Mouse (Mus musculus) forelimb bud, embryonic 11.5 days (tissue): Measurements from ENCODE around the gene 2610028H24Rik.

Experiments
- DNase-seq: peaks from one replicate; pipeline ENCODE4 v3.0.0-alpha.2; 2012; ENCODE audit warnings: low read depth, low spot score

Gene 2610028H24Rik

DNA sequence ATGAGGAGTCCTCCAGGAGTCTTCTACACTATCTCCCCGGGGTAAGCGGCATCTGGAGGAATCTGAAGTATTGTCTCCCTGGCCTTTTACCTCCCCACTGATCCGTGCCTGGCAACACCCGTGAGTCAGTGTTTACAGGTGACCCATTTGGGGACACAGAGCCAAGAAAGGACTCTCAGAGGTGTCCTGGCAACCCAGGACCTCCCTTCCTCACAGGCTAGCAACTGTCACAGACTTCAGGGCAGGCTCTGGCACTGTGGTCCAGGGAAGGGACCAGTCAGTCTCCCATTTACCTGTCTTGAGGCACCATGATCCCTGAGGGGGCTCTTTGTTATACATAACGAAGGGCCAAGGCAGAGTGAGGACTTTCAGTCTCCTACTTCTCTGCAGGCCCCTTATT, at the start of gene 2610028H24Rik:
Gene 2610028H24Rik, plus strand, starts transcription at position 231 of the 400 bp plus-strand sequence.
- no peak for DNase-seq

GRCm38 (mm10) chr10:76408520-76408919, 40.4 kb upstream of the 2610028H24Rik start:
- no peak for DNase-seq

GRCm38 (mm10) chr10:76416811-76417210, 32.1 kb upstream of the 2610028H24Rik start:
- no peak for DNase-seq

DNA sequence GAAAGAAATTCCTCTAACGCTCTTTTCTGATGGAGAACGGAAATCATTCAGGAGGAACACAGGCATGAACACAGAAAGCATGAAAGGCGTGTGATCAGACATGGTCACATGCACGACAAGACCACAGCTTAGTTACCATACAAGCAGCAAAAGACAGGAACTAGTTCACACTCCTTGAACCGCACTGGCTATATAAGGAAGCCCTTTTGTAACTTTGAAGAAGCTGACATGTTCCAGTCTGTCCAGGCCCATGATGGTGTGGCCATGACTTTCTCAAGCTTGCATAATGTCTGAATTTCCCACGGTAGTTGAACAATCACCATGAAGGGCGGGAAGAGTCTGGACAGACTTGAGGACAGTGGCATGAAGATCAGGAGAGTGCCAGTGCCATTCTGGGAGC, 23.2 kb upstream of the 2610028H24Rik start:
- no peak for DNase-seq

DNA sequence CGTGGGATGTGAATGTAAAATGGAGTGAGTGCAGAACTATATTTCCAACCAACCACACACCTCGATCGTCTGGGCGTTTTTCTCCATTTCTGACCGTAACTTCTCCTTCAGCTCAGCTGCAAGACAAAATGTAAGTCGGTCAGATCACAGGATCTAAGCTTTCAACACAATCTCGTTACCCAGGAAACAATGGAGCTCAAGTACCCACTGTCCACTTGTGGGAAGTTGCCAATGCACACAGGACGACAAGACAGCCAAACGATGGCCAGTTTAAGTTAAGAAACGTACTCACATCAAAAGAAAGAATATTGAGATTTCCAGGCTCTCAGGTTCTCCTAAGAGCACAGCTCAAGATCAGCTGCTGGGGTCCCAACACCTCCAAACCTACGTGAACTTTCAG, 15.0 kb upstream of the 2610028H24Rik start:
- DNase-seq = no peak

- no peak for DNase-seq
These were observed 9.6 kb upstream of the 2610028H24Rik start for GRCm38 (mm10) chr10:76439107-76439890.

DNA sequence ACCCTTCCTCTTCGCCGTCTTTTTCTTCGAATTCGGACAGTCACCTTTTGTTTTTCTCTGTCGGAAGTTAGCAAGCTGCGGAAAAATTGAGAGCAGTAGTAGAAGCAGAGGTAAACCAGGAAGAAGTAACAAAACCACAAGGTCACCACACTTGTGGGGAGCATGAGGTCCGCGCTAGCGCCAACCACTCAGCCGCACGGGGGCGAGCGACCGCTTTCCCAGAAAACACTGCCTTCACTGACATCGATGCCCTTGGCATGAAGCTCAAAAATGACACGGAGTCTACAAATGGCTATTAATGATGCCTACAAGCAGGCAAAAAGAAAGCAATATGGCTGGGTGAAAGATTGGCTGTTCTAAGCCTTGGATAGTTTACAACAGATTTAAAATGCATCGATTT, 8.6 kb upstream of the 2610028H24Rik start, which contains the start of gene AC141477.1:
Gene AC141477.1, minus strand, starts transcription at position 164 of the 400 bp plus-strand sequence.
- DNase-seq = no peak

DNA sequence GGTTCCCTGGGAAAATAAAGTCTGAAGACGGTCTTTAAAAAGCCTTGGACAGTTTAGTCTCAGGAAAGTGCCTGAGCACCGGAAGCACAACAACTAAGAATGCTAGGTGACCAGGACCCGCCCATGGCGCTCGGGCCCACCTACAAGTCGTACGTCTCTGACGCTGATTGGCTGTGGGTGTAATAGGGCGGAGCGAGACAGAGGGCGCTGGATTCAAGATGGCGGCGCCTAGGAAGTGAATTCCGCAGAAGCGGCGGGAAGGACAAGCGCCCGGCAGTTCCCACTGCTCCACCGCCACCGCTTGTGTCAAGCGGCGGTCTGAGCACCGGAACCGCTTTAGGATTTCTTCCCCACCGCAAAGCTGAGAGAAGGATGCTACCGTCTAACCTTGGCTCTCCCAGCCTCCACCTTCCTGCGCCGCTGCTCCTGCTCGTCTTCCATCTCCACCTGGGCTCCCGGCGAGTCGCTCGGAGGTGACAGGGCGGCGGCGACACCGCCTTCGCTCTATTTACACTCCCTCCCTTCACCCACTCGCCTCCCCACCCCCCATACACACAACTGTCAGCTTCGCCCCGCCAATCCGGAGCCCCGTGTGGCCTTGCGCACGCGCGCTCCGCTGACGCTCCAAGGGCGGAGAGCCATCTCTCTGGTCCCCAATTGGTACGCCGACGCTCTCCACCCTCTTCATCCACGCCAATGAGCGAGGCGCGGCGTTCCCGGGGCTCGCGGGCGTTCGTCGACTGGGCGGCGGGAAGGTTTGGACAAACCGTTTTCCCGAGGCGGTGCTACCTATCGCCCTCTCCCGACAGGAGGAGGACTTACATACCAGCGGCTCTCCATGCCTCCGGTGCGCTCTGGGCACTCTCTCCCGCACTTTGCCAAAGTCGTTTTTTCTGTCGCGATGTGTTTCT, 6.4 kb upstream of the 2610028H24Rik start, which contains the start of gene Pcnt:
Gene Pcnt, minus strand, starts transcription at position 609 of the 911 bp plus-strand sequence.
- DNase-seq = peak; percentile 98

GRCm38 (mm10) chr10:76445996-76446681, 2.7 kb upstream of the 2610028H24Rik start:
- no peak for DNase-seq

DNA sequence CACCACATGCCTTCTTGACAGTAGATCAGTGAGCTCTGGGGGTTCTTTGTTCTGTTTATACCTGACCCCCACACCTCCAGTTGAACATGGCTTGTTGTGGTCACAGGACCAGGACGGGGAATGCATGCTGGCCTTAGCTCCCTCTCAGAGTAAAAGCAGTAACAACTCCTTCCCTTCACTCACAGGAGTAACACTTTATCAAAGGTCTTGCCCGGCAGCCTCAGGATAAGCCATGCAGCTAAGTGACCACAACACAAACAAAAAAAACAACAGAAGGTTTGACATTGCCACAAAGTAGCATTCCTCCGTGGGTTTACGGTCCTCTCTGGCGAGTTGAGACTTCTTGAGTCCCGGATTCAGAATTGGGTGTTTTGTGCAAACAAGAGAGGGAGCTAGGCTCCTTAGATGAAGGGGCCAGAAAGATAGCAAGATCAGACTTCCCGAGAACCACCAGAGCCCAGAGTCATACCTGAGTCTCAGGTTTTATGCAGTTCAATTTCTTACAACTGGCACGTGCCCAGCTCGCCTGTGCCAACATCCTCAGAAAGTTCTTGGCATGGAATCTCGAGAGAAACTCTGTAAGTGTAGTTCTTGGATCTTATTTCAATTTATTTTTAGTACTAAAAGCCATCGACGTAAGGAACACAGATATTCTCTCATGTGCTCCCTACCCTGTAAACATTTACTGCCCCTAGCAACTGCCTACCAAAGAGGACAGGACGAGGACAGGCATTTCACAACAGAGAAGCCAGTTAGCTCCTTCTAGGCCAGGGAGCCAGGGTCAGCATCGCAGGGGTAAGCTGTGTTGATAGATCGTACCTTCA, 1.3 kb upstream of the 2610028H24Rik start:
- no peak for DNase-seq

DNA sequence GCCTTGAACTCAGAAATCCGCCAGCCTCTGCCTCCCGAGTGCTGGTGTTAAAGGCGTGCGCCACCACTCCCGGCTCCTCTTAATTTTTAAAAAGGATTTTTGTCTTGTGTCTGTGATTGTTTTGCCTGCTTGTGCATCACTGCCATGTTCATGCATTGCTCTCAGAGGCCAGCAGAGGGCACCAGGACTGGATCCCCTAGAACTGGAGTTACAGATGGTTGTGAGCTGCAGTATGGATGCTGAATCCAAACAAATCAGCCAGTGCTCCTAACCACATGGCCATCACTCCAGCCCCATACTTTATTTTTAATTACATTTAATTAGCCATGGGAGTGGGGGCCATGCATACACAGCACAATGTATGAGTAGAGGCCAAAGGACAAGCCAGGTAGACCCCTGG, 6.4 kb downstream of the 2610028H24Rik start:
- DNase-seq = peak; percentile 52

DNA sequence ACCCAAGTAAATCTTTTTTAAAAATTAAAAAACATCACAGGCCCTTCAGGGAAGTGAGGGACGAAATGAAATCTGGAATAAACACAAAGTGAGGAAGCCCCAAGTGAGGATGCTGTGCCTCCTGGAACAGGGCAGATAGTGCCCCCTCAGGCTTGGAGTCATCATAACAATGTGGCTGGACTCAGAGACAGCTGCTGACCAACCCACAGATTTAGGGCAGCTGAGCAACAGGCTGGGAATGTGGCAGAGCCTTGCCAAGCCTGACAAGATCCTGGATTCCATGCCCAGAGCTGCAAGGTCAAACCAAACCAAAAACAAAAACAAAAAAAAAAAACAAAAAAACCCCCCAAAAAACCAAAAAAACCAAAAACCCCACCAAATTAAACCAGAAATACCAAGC, 12.4 kb downstream of the 2610028H24Rik start:
- DNase-seq = no peak

GRCm38 (mm10) chr10:76462312-76462711, 13.4 kb downstream of the 2610028H24Rik start:
- DNase-seq = no peak

GRCm38 (mm10) chr10:76462721-76463120, 13.8 kb downstream of the 2610028H24Rik start:
- DNase-seq = no peak

DNA sequence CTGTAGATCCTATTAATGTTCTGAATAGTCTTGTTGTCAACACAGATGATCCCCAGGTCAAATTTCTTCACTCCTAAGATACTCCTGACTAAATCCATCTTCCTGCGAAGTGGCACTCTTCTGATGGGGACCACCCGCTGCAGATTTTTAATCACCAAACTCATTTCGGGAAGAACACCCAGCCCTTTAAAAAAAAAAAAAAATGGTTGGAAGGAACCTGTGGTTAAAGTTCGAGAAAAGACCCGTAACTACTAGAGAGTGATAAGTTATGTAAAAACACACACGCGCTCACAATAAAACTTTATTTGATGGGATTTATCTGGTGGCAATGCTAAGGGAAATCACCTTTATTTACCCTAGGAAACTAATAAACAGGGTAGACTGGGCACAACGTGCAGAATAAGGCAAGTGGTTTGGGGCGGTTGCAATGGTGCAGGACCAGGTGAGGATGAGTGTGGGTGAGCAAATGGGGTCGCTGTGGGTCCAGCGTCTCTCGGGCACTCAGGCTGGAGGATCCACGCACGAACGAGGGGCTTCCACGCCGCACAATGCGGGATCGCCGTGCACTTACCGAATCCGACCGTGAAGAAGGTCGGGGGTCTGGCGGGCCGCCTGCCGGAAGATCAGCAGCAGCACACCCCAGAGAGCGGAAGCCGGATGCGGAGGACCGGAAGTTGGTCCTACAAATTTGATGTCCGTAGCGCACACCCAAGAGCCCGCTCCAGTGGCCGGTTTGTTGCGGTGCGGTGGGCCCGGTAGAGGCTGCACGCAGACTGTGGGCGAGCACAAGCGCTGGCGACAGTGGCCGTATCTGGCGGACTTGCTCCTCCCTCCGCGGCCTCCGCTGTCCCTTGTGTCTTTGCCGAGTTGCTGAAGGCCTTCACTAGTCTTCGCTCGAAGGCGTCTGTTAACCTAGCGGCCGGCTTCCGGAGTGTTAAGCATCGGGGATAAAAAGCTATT, 19.6 kb downstream of the 2610028H24Rik start, which contains the start of the genes Mcm3ap and Ybey:
Gene Mcm3ap, plus strand, starts transcription at position 725 of the 960 bp plus-strand sequence.
Gene Ybey, minus strand, starts transcription at position 912 of the 960 bp plus-strand sequence.
- DNase-seq = peak; percentile 93

- no peak for DNase-seq
These were observed 24.9 kb downstream of the 2610028H24Rik start for GRCm38 (mm10) chr10:76473759-76474158.

GRCm38 (mm10) chr10:76480851-76481250, 32.0 kb downstream of the 2610028H24Rik start:
- DNase-seq = no peak

DNA sequence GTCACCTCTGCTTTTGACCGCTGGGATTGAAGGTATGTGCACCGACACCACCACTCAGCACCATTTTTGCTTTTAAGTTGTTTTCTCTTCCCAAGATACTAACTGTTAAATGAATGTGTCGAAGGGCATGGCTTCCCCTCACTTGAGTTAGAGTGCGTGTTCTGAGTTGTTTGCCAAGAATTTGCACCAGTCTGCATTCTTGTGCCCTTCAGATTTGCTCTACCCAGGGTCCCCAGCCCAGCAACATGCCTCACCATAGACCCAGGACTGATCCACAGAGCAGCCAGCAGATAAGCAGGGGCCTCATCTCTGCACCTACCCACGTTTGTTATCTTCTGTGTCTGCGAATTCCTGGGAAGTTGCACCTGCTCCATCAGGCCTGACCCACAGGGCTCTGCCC, 32.6 kb downstream of the 2610028H24Rik start:
- DNase-seq = no peak

DNA sequence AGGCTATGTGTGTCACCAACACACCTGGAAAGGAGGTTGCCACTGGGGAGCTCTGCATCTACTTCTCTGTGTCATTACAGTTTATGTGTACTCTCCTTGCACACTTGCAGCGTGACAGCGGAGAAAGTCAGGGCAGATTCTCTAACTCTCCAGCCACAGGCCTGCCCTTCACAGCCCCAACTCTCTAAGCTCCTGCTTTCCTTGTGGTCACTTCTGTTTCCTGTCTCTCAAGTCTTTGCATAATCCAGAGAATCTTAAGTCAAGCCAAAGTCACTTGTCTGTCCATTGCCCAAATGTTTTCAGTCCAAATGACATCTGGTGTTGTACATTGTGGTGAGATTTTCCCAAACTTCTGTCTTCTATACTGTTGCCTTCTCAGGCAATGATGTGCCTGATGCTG, 37.4 kb downstream of the 2610028H24Rik start:
- DNase-seq = no peak
